Mouse (Mus musculus): Measurements from ENCODE around the gene Dlgap4. TPM values are rescaled to one million over a fixed set of nuclear protein-coding genes. Genes with fewer than 3 reads are reported as not detected.
A peak's percentile ranks its signal among the peaks of the same experiment; 100 is the strongest.

Gene Dlgap4
- polyA plus RNA-seq, 1 experiment, result 47.1 TPM

GRCm38 (mm10) chr2:156723899-156724523, 110.5 kb downstream of the Dlgap4 start:
- H3K27me3 ChIP-seq (ENCODE audit: control insufficient read depth, insufficient read depth, low read length), result no peaks in the 10 kb centered on the region
- no peak overlapping the region for H3K27ac ChIP-seq (ENCODE audit: insufficient read depth, low read depth, low read length)
- no peak overlapping the region for H3K4me3 ChIP-seq (ENCODE audit: low read depth, low read length)
- TF ChIP-seq CTCF (IDR thresholded peaks at IDR 0.05; ENCODE audit: extremely low read depth, insufficient read length, insufficient replicate concordance, low read depth, low read length) (no peak), POLR2A (IDR thresholded peaks at IDR 0.05; ENCODE audit: low read depth, low read length) (no peak)
- peaks cover 25% of the 10 kb centered on the region for H3K4me1 ChIP-seq (ENCODE audit: control insufficient read depth, insufficient read depth, insufficient read length, low read length)
- WGBS, result 71% methylated on average over 1 of the region's 1 CpGs
- no peaks in the 10 kb centered on the region for H3K36me3 ChIP-seq (ENCODE audit: control insufficient read depth, insufficient read depth, low read length)

- Histone ChIP-seq H3K36me3 (ENCODE audit: control insufficient read depth, insufficient read depth, low read length) (no peaks in the 10 kb centered on the region), H3K27me3 (ENCODE audit: control insufficient read depth, insufficient read depth, low read length) (no peaks in the 10 kb centered on the region), H3K4me3 (ENCODE audit: low read depth, low read length) (no peak overlapping the region), H3K27ac (ENCODE audit: insufficient read depth, low read depth, low read length) (no peak overlapping the region), H3K4me1 (ENCODE audit: control insufficient read depth, insufficient read depth, insufficient read length, low read length) (peaks cover 26% of the 10 kb centered on the region)
- 78% methylated on average over 4 of the region's 4 CpGs for WGBS
- TF ChIP-seq CTCF (IDR thresholded peaks at IDR 0.05; ENCODE audit: extremely low read depth, insufficient read length, insufficient replicate concordance, low read depth, low read length) (no peak), POLR2A (IDR thresholded peaks at IDR 0.05; ENCODE audit: low read depth, low read length) (no peak)
Measured at GRCm38 (mm10) chr2:156724871-156725270, 111.4 kb downstream of the Dlgap4 start.

- Histone ChIP-seq H3K4me1 (ENCODE audit: control insufficient read depth, insufficient read depth, insufficient read length, low read length) (peaks cover 34% of the 10 kb centered on the region), H3K27ac (ENCODE audit: insufficient read depth, low read depth, low read length) (peak overlapping the region; percentile 30), H3K4me3 (ENCODE audit: low read depth, low read length) (no peak overlapping the region), H3K27me3 (ENCODE audit: control insufficient read depth, insufficient read depth, low read length) (no peaks in the 10 kb centered on the region), H3K36me3 (ENCODE audit: control insufficient read depth, insufficient read depth, low read length) (no peaks in the 10 kb centered on the region)
- whole genome bisulfite sequencing, result 14% methylated on average over 7 of the region's 7 CpGs
- TF ChIP-seq POLR2A (IDR thresholded peaks at IDR 0.05; ENCODE audit: low read depth, low read length) (no peak), CTCF (IDR thresholded peaks at IDR 0.05; ENCODE audit: extremely low read depth, insufficient read length, insufficient replicate concordance, low read depth, low read length) (no peak)
Measured at GRCm38 (mm10) chr2:156726344-156726743, 112.8 kb downstream of the Dlgap4 start.

GRCm38 (mm10) chr2:156726878-156727277, 113.4 kb downstream of the Dlgap4 start:
- Histone ChIP-seq H3K36me3 (ENCODE audit: control insufficient read depth, insufficient read depth, low read length) (no peaks in the 10 kb centered on the region), H3K4me1 (ENCODE audit: control insufficient read depth, insufficient read depth, insufficient read length, low read length) (peaks cover 39% of the 10 kb centered on the region), H3K27ac (ENCODE audit: insufficient read depth, low read depth, low read length) (peak overlapping the region; percentile 30), H3K27me3 (ENCODE audit: control insufficient read depth, insufficient read depth, low read length) (no peaks in the 10 kb centered on the region), H3K4me3 (ENCODE audit: low read depth, low read length) (no peak overlapping the region)
- TF ChIP-seq CTCF (IDR thresholded peaks at IDR 0.05; ENCODE audit: extremely low read depth, insufficient read length, insufficient replicate concordance, low read depth, low read length) (no peak), POLR2A (IDR thresholded peaks at IDR 0.05; ENCODE audit: low read depth, low read length) (no peak)
- WGBS, result 12% methylated on average over 3 of the region's 3 CpGs

GRCm38 (mm10) chr2:156729537-156730469, 116.3 kb downstream of the Dlgap4 start:
- Histone ChIP-seq H3K27ac (ENCODE audit: insufficient read depth, low read depth, low read length) (peak overlapping the region; percentile 79), H3K27me3 (ENCODE audit: control insufficient read depth, insufficient read depth, low read length) (no peaks in the 10 kb centered on the region), H3K4me3 (ENCODE audit: low read depth, low read length) (peak overlapping the region; percentile 67), H3K4me1 (ENCODE audit: control insufficient read depth, insufficient read depth, insufficient read length, low read length) (peaks cover 38% of the 10 kb centered on the region), H3K36me3 (ENCODE audit: control insufficient read depth, insufficient read depth, low read length) (no peaks in the 10 kb centered on the region)
- TF ChIP-seq CTCF (IDR thresholded peaks at IDR 0.05; ENCODE audit: extremely low read depth, insufficient read length, insufficient replicate concordance, low read depth, low read length), result no peak
- 0 out of 2 replicates have a peak, but pooled peaks have one; percentile 25 for TF ChIP-seq POLR2A (IDR thresholded peaks at IDR 0.05; ENCODE audit: low read depth, low read length)
- 9% methylated on average over 9 of the region's 10 CpGs for WGBS

GRCm38 (mm10) chr2:156730501-156730921, 117.0 kb downstream of the Dlgap4 start:
- WGBS, result 12% methylated on average over 12 of the region's 12 CpGs
- no peaks in the 10 kb centered on the region for H3K36me3 ChIP-seq (ENCODE audit: control insufficient read depth, insufficient read depth, low read length)
- no peaks in the 10 kb centered on the region for H3K27me3 ChIP-seq (ENCODE audit: control insufficient read depth, insufficient read depth, low read length)
- peak overlapping the region; percentile 79 for H3K27ac ChIP-seq (ENCODE audit: insufficient read depth, low read depth, low read length)
- peaks cover 38% of the 10 kb centered on the region for H3K4me1 ChIP-seq (ENCODE audit: control insufficient read depth, insufficient read depth, insufficient read length, low read length)
- H3K4me3 ChIP-seq (ENCODE audit: low read depth, low read length), result peak overlapping the region; percentile 67
- TF ChIP-seq CTCF (IDR thresholded peaks at IDR 0.05; ENCODE audit: extremely low read depth, insufficient read length, insufficient replicate concordance, low read depth, low read length) (no peak), POLR2A (IDR thresholded peaks at IDR 0.05; ENCODE audit: low read depth, low read length) (no peak)

GRCm38 (mm10) chr2:156731592-156731991, 118.1 kb downstream of the Dlgap4 start:
- peak overlapping the region; percentile 35 for H3K27ac ChIP-seq (ENCODE audit: insufficient read depth, low read depth, low read length)
- peaks cover 27% of the 10 kb centered on the region for H3K4me1 ChIP-seq (ENCODE audit: control insufficient read depth, insufficient read depth, insufficient read length, low read length)
- H3K27me3 ChIP-seq (ENCODE audit: control insufficient read depth, insufficient read depth, low read length), result no peaks in the 10 kb centered on the region
- H3K4me3 ChIP-seq (ENCODE audit: low read depth, low read length), result no peak overlapping the region
- TF ChIP-seq POLR2A (IDR thresholded peaks at IDR 0.05; ENCODE audit: low read depth, low read length) (no peak), CTCF (IDR thresholded peaks at IDR 0.05; ENCODE audit: extremely low read depth, insufficient read length, insufficient replicate concordance, low read depth, low read length) (no peak)
- H3K36me3 ChIP-seq (ENCODE audit: control insufficient read depth, insufficient read depth, low read length), result no peaks in the 10 kb centered on the region

Data from small intestine, adult 2 months (tissue).